In the genomic region with DNA sequence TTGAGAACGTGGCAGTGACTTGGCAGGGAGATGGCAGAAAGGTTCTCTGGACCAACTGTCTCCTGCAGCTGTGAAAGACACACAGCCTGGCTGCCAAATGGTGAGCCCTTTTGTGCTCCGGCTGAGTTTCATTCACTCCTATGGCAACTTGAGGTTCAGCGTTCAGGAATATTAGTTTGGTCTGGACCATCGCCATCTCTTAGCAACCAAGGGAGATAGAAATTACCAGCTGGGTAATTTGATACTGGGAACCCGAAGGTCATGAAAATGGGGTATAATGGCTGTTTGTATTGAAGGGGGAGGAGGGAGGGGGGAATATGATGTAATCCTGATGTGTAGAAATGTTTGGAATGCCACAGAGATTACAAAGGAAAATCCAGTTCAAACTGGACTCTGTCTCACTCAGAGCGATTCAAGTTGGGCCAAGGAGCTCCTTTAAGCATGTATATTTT, we compare ENCODE assay signal across 9 mouse cellular contexts.
DNase-seq lines count a peak whose midpoint lies in the region; ATAC-seq lines count a peak whose summit lies in the region.
"Had no signal": no experiment of that assay in that cellular context is flagged by ENCODE, and none has a peak within 500 bp of the region (broad histone marks: within the 10 kb centered on the region; RNA-seq: fewer than 3 reads in every experiment).

No protein-coding gene starts in this region.

- 4% methylated on average over 6 of the region's 6 CpGs for WGBS in forebrain, embryonic 15.5 days
- 16% methylated on average over 6 of the region's 6 CpGs for WGBS in limb, embryonic 15.5 days

- DNase-seq in adrenal gland, postnatal 10 days, result peak; percentile 10
- DNase-seq in adrenal gland, postnatal 4 days (ENCODE audit: low spot score in 2 of 2), result no peak
- DNase-seq in Muller cell, postnatal 12 days (ENCODE audit: inconsistent ontology term), result peak; percentile 97
- DNase-seq in thymus, postnatal 0 days (ENCODE audit: low spot score), result no peak
- DNase-seq in urinary bladder, postnatal 36 days (ENCODE audit: low spot score in 2 of 2), result no peak
- no peak for DNase-seq in kidney, postnatal 36 days

- H3K4me3 ChIP-seq in forebrain, embryonic 15.5 days, result no peak overlapping the region
- no peak overlapping the region for H3K4me3 ChIP-seq in limb, embryonic 15.5 days
- H3K4me3 ChIP-seq: erythroblast, embryonic 14.5 days had no signal

- no peaks in the 10 kb centered on the region for H3K36me3 ChIP-seq in forebrain, embryonic 15.5 days
- no peaks in the 10 kb centered on the region for H3K36me3 ChIP-seq in limb, embryonic 15.5 days

- no peaks in the 10 kb centered on the region for H3K9me3 ChIP-seq in forebrain, embryonic 15.5 days
- H3K9me3 ChIP-seq in limb, embryonic 15.5 days, result no peaks in the 10 kb centered on the region

- peaks cover 44% of the 10 kb centered on the region for H3K4me1 ChIP-seq in forebrain, embryonic 15.5 days
- H3K4me1 ChIP-seq in limb, embryonic 15.5 days, result peaks cover 21% of the 10 kb centered on the region

- no peaks in the 10 kb centered on the region for H3K27me3 ChIP-seq in forebrain, embryonic 15.5 days
- H3K27me3 ChIP-seq in limb, embryonic 15.5 days, result no peaks in the 10 kb centered on the region

- H3K4me2 ChIP-seq in forebrain, embryonic 15.5 days (replicated peaks), result peak overlapping the region; percentile 24; the same call in 1 of the 2 replicates
- no peak overlapping the region for H3K4me2 ChIP-seq in limb, embryonic 15.5 days

- peak; percentile 63 for ATAC-seq in forebrain, embryonic 15.5 days (replicated peaks)
- ATAC-seq in limb, embryonic 15.5 days (ENCODE audit: insufficient number of reproducible peaks, low FRiP score, low TSS enrichment, low read depth), result 0 out of 2 replicates have a peak, but pooled peaks have one; percentile 7

- peak overlapping the region; percentile 64 for H3K27ac ChIP-seq in forebrain, embryonic 15.5 days (replicated peaks)
- H3K27ac ChIP-seq in limb, embryonic 15.5 days, result peak overlapping the region; percentile 82

- no peak overlapping the region for H3K9ac ChIP-seq in forebrain, embryonic 15.5 days (replicated peaks)
- no peak overlapping the region for H3K9ac ChIP-seq in limb, embryonic 15.5 days

Comparison
In these comparisons a context has a peak if more than half of its experiments do, and no peak if none do; other contexts are left out.
1. DNase-seq: peak in adrenal gland, postnatal 10 days (single experiment) and Muller cell, postnatal 12 days (single experiment); none in adrenal gland, postnatal 4 days (0 of 2), thymus, postnatal 0 days (single experiment), urinary bladder, postnatal 36 days (0 of 2) and kidney, postnatal 36 days (0 of 2).